Mouse (Mus musculus) liver, embryonic 14.5 days (tissue): ENCODE data around the gene Ildr2. TPM values are rescaled to one million over a fixed set of nuclear protein-coding genes. Genes with fewer than 3 reads are reported as not detected.

ENCODE experiments used
- ATAC-seq: fragments of 200-750 bp; cut with Nextera tagmentation; 2 replicates; pipeline ENCODE4 v1.8.0; 2017; ENCODE audit warnings: moderate number of reproducible peaks, mild to moderate bottlenecking, moderate library complexity; ENCODE audit not compliant: insufficient read depth
- DNase-seq, 3 experiments: peaks; one replicate each; pipeline ENCODE4 v3.0.0-alpha.2; 2012 to 2013; ENCODE audit warnings: low read depth in 3 of 3, low spot score in 3 of 3
- H3K27ac ChIP-seq: fragments of 300-500 bp; sonication (generic); 2 replicates; pipeline ENCODE4 v1.5.1; 2014; ENCODE audit warnings: moderate library complexity, mild to moderate bottlenecking, control low read depth, inconsistent platforms
- H3K27me3 ChIP-seq: fragments of 300-500 bp; sonication (generic); 2 replicates; pipeline ENCODE4 v1.6.1; 2014; ENCODE audit warnings: mild to moderate bottlenecking, low read length, moderate library complexity; ENCODE audit not compliant: control insufficient read depth, insufficient read depth
- H3K36me3 ChIP-seq: fragments of 300-500 bp; sonication (generic); replicated peaks from 2 replicates; pipeline ENCODE4 v1.6.1; 2014; ENCODE audit warnings: low read depth; ENCODE audit not compliant: control insufficient read depth, insufficient read depth
- H3K4me1 ChIP-seq, 2 experiments: fragments of 200-500 bp in 1 of 2; fragments of 300-500 bp in 1 of 2; sonication (generic) in 1 of 2; replicated peaks; 2 replicates each; pipeline ENCODE4 v1.6.1; 2012 to 2014; ENCODE audit warnings: antibody characterized with exemption in 1 of 2, inconsistent platforms in 1 of 2, low read length in 1 of 2; ENCODE audit not compliant: control insufficient read depth in 2 of 2, insufficient read depth in 2 of 2
- H3K4me2 ChIP-seq: fragments of 300-500 bp; sonication (generic); 2 replicates; pipeline ENCODE4 v1.6.1; 2014; ENCODE audit warnings: low read depth, mild to moderate bottlenecking, control low read depth, moderate library complexity
- H3K4me3 ChIP-seq, 2 experiments: fragments of 200-500 bp in 1 of 2; fragments of 300-500 bp in 1 of 2; sonication (generic) in 1 of 2; 2 replicates each; pipeline ENCODE4 v1.5.1; 2012 to 2014; ENCODE audit warnings: low read depth in 2 of 2, low read length in 2 of 2, mild to moderate bottlenecking in 2 of 2, control low read depth in 1 of 2, inconsistent platforms in 1 of 2, moderate library complexity in 1 of 2; ENCODE audit not compliant: insufficient read depth in 1 of 2
- H3K9ac ChIP-seq: fragments of 300-500 bp; sonication (generic); replicated peaks from 2 replicates; pipeline ENCODE4 v1.6.1; 2014; ENCODE audit warnings: mild to moderate bottlenecking, control low read depth, moderate library complexity
- H3K9me3 ChIP-seq: fragments of 300-500 bp; sonication (generic); 2 replicates; pipeline ENCODE4 v1.6.1; 2016; ENCODE audit warnings: low read length, mixed read lengths; ENCODE audit not compliant: control insufficient read depth
- CTCF ChIP-seq: IDR thresholded peaks from 2 replicates; pipeline ENCODE4 v1.5.1; 2016; ENCODE audit warnings: antibody characterized with exemption, low read depth, control low read depth
- EP300 ChIP-seq: IDR thresholded peaks from 2 replicates; pipeline ENCODE4 v1.6.1; 2016; ENCODE audit warnings: antibody characterized with exemption, low read depth
- WGBS: fragments of 180-500 bp; shearing (Covaris S2); extraction: QIAGEN DNeasy Blood & Tissue Kit; methylation state at CpG from one replicate; pipeline ENCODE4 v1.1.7; 2014; ENCODE audit not compliant: insufficient replicate concordance; 5-methylcytosine and 5-hydroxymethylcytosine counted together
- polyA plus RNA-seq, 2 experiments: library from polyadenylated mRNA; depleted of rRNA in 1 of 2; stranded (reverse) in 1 of 2; unstranded in 1 of 2; fragments of >200 nt; fragmentation: Nextera tagmentation in 1 of 2; extraction: Ambion mirVana in 1 of 2; gene quantifications; 2 replicates each; pipeline versions ENCODE4 v1.2.1 to v1.2.3; 2012 to 2014

The Ildr2 gene
- polyA plus RNA-seq, 2 experiments: 0.03 TPM; not detected in 1

- Histone ChIP-seq H3K27me3 (no peaks in the 10 kb centered on the region; the same call in 1 of the 2 replicates), H3K9me3 (no peaks in the 10 kb centered on the region), H3K27ac (no peak overlapping the region), H3K9ac (no peak overlapping the region), H3K4me1 (no peaks in the 10 kb centered on the region), H3K4me2 (no peak overlapping the region), H3K36me3 (no peaks in the 10 kb centered on the region), H3K4me3 (no peak overlapping the region)
- DNase-seq (no peak), ATAC-seq (no peak)
- TF ChIP-seq EP300: no peak
- no peak for TF ChIP-seq CTCF
- 10% methylated on average over 22 of the region's 22 CpGs for WGBS
These were observed 28.8 kb downstream of the Ildr2 start for GRCm38 (mm10) chr1:166282597-166283210.

DNA sequence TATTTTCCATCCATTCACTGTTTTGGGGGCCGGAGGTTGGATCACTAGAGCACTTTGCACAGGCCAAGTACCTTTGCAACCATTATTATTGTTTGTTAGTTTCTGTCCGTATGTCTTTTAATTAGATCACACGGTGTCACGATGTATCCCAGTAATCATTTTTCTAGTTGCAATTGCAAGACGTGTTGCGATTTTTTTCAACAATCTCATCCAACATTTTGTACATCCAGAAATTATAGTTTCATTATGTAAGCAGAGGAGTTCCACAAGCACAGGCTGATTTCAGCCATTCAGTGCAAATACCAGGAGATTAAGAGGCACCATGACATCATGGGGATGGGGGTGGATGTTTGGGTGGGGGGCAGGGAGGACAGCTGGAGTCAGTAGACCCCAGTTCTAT lies 29.5 kb downstream of the Ildr2 start:
- DNase-seq (no peak), ATAC-seq (no peak)
- H3K4me1 ChIP-seq: no peaks in the 10 kb centered on the region
- no peaks in the 10 kb centered on the region for H3K36me3 ChIP-seq
- H3K4me2 ChIP-seq: no peak overlapping the region
- TF ChIP-seq CTCF (no peak), EP300 (no peak)
- no peak overlapping the region for H3K4me3 ChIP-seq
- no peaks in the 10 kb centered on the region; the same call in 1 of the 2 replicates for H3K27me3 ChIP-seq
- no peaks in the 10 kb centered on the region for H3K9me3 ChIP-seq
- no peak overlapping the region for H3K9ac ChIP-seq
- WGBS: 76% methylated on average over 6 of the region's 6 CpGs
- no peak overlapping the region for H3K27ac ChIP-seq

DNA sequence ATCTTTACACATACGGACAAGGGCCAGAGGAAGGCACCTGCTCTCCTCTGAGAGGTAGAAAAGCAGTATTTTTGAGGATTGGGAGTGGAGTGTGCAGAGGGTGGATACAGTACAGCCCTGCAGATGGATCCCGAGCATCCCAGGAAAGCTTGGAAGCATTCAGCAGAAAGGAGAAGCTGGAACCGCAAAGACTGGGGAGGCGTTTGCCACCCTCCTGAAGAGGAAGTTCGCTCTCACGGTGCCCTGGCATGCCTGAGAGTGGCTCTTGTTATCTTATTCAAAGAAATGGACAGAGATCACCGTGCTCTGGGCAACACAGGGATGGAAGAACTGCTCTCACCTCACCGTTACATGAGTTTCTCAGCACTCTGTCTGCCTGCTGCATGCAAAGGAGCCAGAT lies 30.5 kb downstream of the Ildr2 start:
- ATAC-seq (no peak), DNase-seq (no peak)
- no peak overlapping the region for H3K9ac ChIP-seq
- no peaks in the 10 kb centered on the region; the same call in 1 of the 2 replicates for H3K27me3 ChIP-seq
- TF ChIP-seq CTCF: no peak
- TF ChIP-seq EP300: no peak
- H3K36me3 ChIP-seq: no peaks in the 10 kb centered on the region
- no peaks in the 10 kb centered on the region for H3K4me1 ChIP-seq
- H3K4me2 ChIP-seq: no peak overlapping the region
- H3K4me3 ChIP-seq: no peak overlapping the region
- H3K9me3 ChIP-seq: no peaks in the 10 kb centered on the region
- no peak overlapping the region for H3K27ac ChIP-seq
- 46% methylated on average over 8 of the region's 8 CpGs for WGBS

GRCm38 (mm10) chr1:166286231-166286630 lies 32.3 kb downstream of the Ildr2 start:
- no peaks in the 10 kb centered on the region for H3K36me3 ChIP-seq
- 70% methylated on average over 9 of the region's 9 CpGs for WGBS
- DNase-seq (no peak), ATAC-seq (no peak)
- no peaks in the 10 kb centered on the region for H3K9me3 ChIP-seq
- no peak overlapping the region for H3K4me2 ChIP-seq
- no peak overlapping the region for H3K27ac ChIP-seq
- H3K27me3 ChIP-seq: no peaks in the 10 kb centered on the region; the same call in 1 of the 2 replicates
- no peaks in the 10 kb centered on the region for H3K4me1 ChIP-seq
- TF ChIP-seq CTCF: no peak
- no peak for TF ChIP-seq EP300
- no peak overlapping the region for H3K9ac ChIP-seq
- no peak overlapping the region for H3K4me3 ChIP-seq

DNA sequence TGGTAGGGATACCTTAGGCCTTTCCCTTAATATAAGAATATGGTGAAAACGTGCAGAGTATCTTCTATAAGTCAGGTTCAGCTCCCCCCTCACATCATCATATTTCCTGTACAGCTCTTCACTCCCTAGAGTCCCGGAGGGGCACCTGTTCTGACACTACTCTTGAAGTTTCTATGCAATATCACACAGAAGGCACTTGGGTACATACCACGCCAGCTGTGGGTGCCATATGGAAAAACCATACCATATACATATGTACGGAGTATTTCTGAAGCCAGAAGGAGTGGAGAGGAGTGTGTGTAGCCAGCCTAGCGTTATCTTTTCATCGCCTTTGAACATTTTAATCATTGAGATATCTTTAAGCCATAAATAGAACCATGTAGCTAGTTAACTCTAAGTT lies 36.6 kb downstream of the Ildr2 start:
- Histone ChIP-seq H3K27me3 (no peaks in the 10 kb centered on the region), H3K4me3 (no peak overlapping the region), H3K9ac (no peak overlapping the region), H3K4me1 (no peaks in the 10 kb centered on the region), H3K9me3 (no peaks in the 10 kb centered on the region), H3K36me3 (no peaks in the 10 kb centered on the region), H3K4me2 (no peak overlapping the region), H3K27ac (no peak overlapping the region)
- ATAC-seq (no peak), DNase-seq (no peak)
- TF ChIP-seq EP300: no peak
- TF ChIP-seq CTCF: no peak
- WGBS: 55% methylated on average over 6 of the region's 6 CpGs
